Mouse (Mus musculus): ENCODE measurements at regions not wholly inside any gene's neighbourhood (a gene's known extent, or its start where the extent isn't known, plus 50 kb on each side); places are given as distances from the start of the nearest gene placed in this dataset.

DNA sequence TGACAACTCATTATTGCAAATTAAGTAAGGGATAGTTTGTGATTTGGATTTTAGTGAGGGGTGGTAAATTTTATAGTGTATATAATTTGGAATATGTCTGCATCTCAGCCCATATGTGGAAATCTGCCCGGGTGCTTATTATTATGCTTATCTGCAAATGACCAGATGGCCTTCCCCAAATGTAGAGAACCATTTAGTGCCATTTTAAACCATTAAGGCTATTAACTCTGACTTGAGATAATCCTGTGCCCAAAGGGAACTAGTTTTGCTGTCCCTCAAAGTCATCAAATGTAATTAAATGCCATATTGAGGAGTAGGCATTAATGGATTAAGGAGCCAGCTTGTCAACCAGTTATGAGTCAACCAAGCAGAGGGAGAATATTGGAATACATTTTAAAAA is 230.7 kb downstream of the Icos start:
- TF ChIP-seq CTCF (conservative IDR thresholded peaks at IDR 0.05; ENCODE audit: low read length) (no peak), POU5F1 (IDR thresholded peaks at IDR 0.05; ENCODE audit: borderline replicate concordance, low read length) (no peak), NANOG (IDR thresholded peaks at IDR 0.05; ENCODE audit: borderline replicate concordance, low read length) (no peak)
